Mouse (Mus musculus) olfactory bulb, adult 2 months (tissue): ENCODE results near the gene Sirt5.

Source experiments
- CTCF ChIP-seq: fragments of 200-500 bp; IDR thresholded peaks from 2 replicates; pipeline ENCODE4 v1.5.1; 2012; ENCODE audit warnings: low read depth, mild to moderate bottlenecking, low read length, moderate library complexity; ENCODE audit not compliant: insufficient read depth
- POLR2A ChIP-seq: fragments of 200-500 bp; IDR thresholded peaks from 2 replicates; pipeline ENCODE4 v1.6.1; 2012; ENCODE audit warnings: mild to moderate bottlenecking, low read depth, low read length, moderate library complexity; ENCODE audit not compliant: insufficient read depth

GRCm38 (mm10) chr13:43350489-43351169, 14.7 kb upstream of the Sirt5 start:
- TF ChIP-seq CTCF (no peak), POLR2A (no peak)
